Mouse (Mus musculus): ENCODE measurements at regions not wholly inside any gene's neighbourhood (a gene's known extent, or its start where the extent isn't known, plus 50 kb on each side); places are given as distances from the start of the nearest gene placed in this dataset.
A peak's percentile ranks its signal among the peaks of the same experiment; 100 is the strongest.

- Histone ChIP-seq H3K4me1 (replicated peaks) (no peaks in the 10 kb centered on the region), H3K36me3 (no peaks in the 10 kb centered on the region), H3K9ac (no peak overlapping the region), H3K27me3 (no peaks in the 10 kb centered on the region), H3K9me3 (no peaks in the 10 kb centered on the region), H3K4me3 (no peak overlapping the region), H3K4me2 (no peak overlapping the region), H3K27ac (replicated peaks) (no peak overlapping the region)
- ATAC-seq (ENCODE audit: low read depth), result no peak
- 89% methylated on average over 6 of the region's 6 CpGs for WGBS
Observed at GRCm38 (mm10) chr15:65733326-65733725, 718.6 kb upstream of the Gm21961 start.

DNA sequence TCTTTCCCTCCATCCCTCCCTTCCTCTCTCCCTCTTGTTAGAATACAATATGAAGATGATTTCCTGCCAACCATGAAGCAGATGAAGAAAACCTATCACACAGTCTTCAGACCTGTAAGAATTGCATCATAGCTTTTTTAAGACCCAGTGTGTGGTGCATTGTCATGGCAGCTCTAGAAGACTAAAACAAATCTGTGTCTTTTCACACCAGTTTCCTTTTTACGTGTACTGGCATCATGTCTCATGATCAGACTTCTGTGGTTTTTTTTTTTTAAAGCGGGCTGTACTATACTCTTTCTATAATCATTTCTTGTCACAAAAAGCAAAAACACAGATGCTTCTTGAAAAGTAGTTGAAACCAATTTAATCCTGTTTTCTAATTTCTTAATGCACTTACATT lies 716.6 kb upstream of the Gm21961 start:
- H3K9me3 ChIP-seq, result no peaks in the 10 kb centered on the region
- H3K9ac ChIP-seq, result no peak overlapping the region
- no peak overlapping the region for H3K27ac ChIP-seq (replicated peaks)
- H3K4me1 ChIP-seq (replicated peaks), result no peaks in the 10 kb centered on the region
- no peak overlapping the region for H3K4me3 ChIP-seq
- no peak overlapping the region for H3K4me2 ChIP-seq
- H3K27me3 ChIP-seq, result no peaks in the 10 kb centered on the region
- H3K36me3 ChIP-seq, result no peaks in the 10 kb centered on the region
- ATAC-seq (ENCODE audit: low read depth), result no peak
- WGBS, result 89% methylated on average over 2 of the region's 2 CpGs

DNA sequence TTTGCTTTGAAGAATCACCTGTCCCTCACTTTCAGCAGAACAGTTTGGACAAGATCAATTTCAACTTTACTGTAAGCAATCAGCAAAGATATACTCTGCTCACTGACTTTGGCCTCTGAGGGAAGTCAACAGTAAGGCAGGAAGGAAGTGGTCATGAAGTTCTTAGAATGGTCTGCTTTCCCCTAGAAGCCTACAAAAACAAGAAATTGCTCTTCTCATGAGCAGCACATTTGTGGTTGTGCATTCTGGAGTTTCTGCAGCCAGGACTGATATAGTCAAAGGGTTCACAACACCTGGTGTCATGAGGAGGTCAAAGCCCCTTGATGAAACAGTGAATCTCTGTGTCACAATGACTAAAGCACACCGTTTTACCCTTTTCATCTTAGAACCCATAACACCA lies 712.4 kb upstream of the Gm21961 start:
- H3K4me3 ChIP-seq, result no peak overlapping the region
- H3K27me3 ChIP-seq, result no peaks in the 10 kb centered on the region
- no peaks in the 10 kb centered on the region for H3K36me3 ChIP-seq
- no peak for ATAC-seq (ENCODE audit: low read depth)
- H3K27ac ChIP-seq (replicated peaks), result no peak overlapping the region
- no peaks in the 10 kb centered on the region for H3K4me1 ChIP-seq (replicated peaks)
- 78% methylated on average over 1 of the region's 1 CpGs for WGBS
- H3K9ac ChIP-seq, result no peak overlapping the region
- H3K4me2 ChIP-seq, result no peak overlapping the region
- H3K9me3 ChIP-seq, result no peaks in the 10 kb centered on the region

GRCm38 (mm10) chr15:65726271-65726670 lies 711.6 kb upstream of the Gm21961 start:
- H3K4me1 ChIP-seq (replicated peaks), result no peaks in the 10 kb centered on the region
- 89% methylated on average over 2 of the region's 2 CpGs for WGBS
- no peaks in the 10 kb centered on the region for H3K27me3 ChIP-seq
- H3K27ac ChIP-seq (replicated peaks), result no peak overlapping the region
- H3K4me2 ChIP-seq, result no peak overlapping the region
- H3K36me3 ChIP-seq, result no peaks in the 10 kb centered on the region
- H3K9ac ChIP-seq, result no peak overlapping the region
- no peak overlapping the region for H3K4me3 ChIP-seq
- no peak for ATAC-seq (ENCODE audit: low read depth)
- H3K9me3 ChIP-seq, result no peaks in the 10 kb centered on the region

- Histone ChIP-seq H3K27ac (replicated peaks) (no peak overlapping the region), H3K4me2 (no peak overlapping the region), H3K9ac (no peak overlapping the region), H3K36me3 (no peaks in the 10 kb centered on the region), H3K9me3 (no peaks in the 10 kb centered on the region), H3K4me3 (no peak overlapping the region), H3K27me3 (no peaks in the 10 kb centered on the region), H3K4me1 (replicated peaks) (no peaks in the 10 kb centered on the region)
- WGBS, result 51% methylated on average over 3 of the region's 3 CpGs
- peak; percentile 76 for ATAC-seq (ENCODE audit: low read depth)
Observed at GRCm38 (mm10) chr15:65703559-65703958, 688.9 kb upstream of the Gm21961 start.

GRCm38 (mm10) chr15:65701510-65701909 lies 686.8 kb upstream of the Gm21961 start:
- Histone ChIP-seq H3K27me3 (no peaks in the 10 kb centered on the region), H3K4me2 (no peak overlapping the region), H3K4me1 (replicated peaks) (no peaks in the 10 kb centered on the region), H3K36me3 (no peaks in the 10 kb centered on the region), H3K4me3 (no peak overlapping the region), H3K27ac (replicated peaks) (no peak overlapping the region), H3K9ac (no peak overlapping the region), H3K9me3 (no peaks in the 10 kb centered on the region)
- 15% methylated on average over 1 of the region's 1 CpGs for WGBS
- no peak for ATAC-seq (ENCODE audit: low read depth)

GRCm38 (mm10) chr15:65698596-65698995 lies 683.9 kb upstream of the Gm21961 start:
- no peak for ATAC-seq (ENCODE audit: low read depth)
- Histone ChIP-seq H3K9ac (no peak overlapping the region), H3K4me3 (no peak overlapping the region), H3K4me2 (no peak overlapping the region), H3K36me3 (no peaks in the 10 kb centered on the region), H3K27me3 (no peaks in the 10 kb centered on the region), H3K27ac (replicated peaks) (no peak overlapping the region), H3K9me3 (no peaks in the 10 kb centered on the region), H3K4me1 (replicated peaks) (no peaks in the 10 kb centered on the region)
- WGBS, result 88% methylated on average over 2 of the region's 2 CpGs

Data from neural tube, embryonic 13.5 days (tissue).